Mouse (Mus musculus) heart, adult 18-20 months (tissue): ENCODE measurements at regions not wholly inside any gene's neighbourhood (a gene's known extent, or its start where the extent isn't known, plus 50 kb on each side); places are given as distances from the start of the nearest gene placed in this dataset.
A peak's percentile ranks its signal among the peaks of the same experiment; 100 is the strongest.

Experiments used
- DNase-seq, 2 experiments: peaks; one replicate each; pipeline ENCODE4 v3.0.0; 2021 to 2022; ENCODE audit warnings: mixed read lengths in 1 of 2

- peak; percentile 44 to 61 for DNase-seq
Observed at GRCm38 (mm10) chr13:16761415-16761814, 749.8 kb downstream of the Inhba start.

GRCm38 (mm10) chr13:16762326-16762725 lies 750.7 kb downstream of the Inhba start:
- no peak for DNase-seq

GRCm38 (mm10) chr13:16762727-16763512 lies 751.3 kb downstream of the Inhba start:
- no peak for DNase-seq

- DNase-seq: peak in 1 of 2 experiments; percentile 42
Observed at GRCm38 (mm10) chr13:16763746-16764145, 752.1 kb downstream of the Inhba start.

- DNase-seq: no peak
Observed at GRCm38 (mm10) chr13:16769409-16769808, 757.8 kb downstream of the Inhba start.

- no peak for DNase-seq
Observed at GRCm38 (mm10) chr13:16769848-16770422, 758.3 kb downstream of the Inhba start.

- no peak for DNase-seq
Observed at GRCm38 (mm10) chr13:16771845-16772244, 760.2 kb downstream of the Inhba start.

- DNase-seq: no peak
Observed at GRCm38 (mm10) chr13:16805560-16805959, 793.9 kb downstream of the Inhba start.
